Mouse (Mus musculus) fibroblast of lung, adult 2 months (primary cell): ENCODE measurements around the gene Rtkn2.

Source experiments
- DNase-seq: peaks from one replicate; pipeline ENCODE4 v3.0.0-alpha.2; 2011; ENCODE audit warnings: low read depth

Rtkn2 gene

DNA sequence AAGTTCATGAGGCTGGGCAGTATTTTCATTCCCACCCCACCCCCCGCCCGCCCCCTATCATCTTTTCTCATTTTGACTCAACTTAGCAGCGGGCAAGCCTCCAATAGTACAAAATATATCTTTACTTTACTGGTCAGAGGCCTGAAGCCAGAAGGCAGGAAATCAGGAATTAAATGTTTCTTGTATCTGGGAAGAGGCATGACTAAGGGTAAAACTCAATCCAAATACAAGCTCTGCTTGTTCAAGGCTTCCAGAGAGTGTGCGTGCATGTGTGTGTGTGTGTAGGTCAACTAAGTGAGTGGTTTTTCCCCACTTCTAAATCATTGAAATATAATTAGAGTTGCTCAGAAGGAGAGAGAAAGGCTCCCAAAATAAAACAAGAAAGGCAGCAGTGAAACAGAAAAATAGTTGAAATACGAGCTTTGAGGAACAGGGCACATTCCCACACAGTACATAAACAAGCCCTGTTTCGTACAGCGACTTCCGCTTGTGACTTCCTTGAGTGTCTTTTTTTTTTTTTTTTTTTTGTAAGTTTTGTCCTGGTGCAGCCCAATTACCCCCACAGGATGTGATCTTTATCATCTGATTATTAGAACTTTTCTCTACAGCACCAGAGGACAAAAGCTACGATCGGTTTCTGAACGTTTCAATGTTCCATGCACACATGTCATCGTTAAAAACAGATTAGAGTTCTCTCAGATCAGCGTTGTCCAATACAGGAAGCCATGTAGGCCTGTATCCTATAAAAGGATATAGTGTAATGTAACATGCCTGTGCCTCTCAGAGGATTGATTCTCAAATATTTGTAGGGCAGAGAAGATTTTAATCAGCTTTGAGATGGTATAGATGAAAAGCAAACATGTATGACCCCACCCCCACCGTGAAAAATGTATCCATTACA, 125.8 kb downstream of the Rtkn2 start:
- DNase-seq, result peak; percentile 79

DNA sequence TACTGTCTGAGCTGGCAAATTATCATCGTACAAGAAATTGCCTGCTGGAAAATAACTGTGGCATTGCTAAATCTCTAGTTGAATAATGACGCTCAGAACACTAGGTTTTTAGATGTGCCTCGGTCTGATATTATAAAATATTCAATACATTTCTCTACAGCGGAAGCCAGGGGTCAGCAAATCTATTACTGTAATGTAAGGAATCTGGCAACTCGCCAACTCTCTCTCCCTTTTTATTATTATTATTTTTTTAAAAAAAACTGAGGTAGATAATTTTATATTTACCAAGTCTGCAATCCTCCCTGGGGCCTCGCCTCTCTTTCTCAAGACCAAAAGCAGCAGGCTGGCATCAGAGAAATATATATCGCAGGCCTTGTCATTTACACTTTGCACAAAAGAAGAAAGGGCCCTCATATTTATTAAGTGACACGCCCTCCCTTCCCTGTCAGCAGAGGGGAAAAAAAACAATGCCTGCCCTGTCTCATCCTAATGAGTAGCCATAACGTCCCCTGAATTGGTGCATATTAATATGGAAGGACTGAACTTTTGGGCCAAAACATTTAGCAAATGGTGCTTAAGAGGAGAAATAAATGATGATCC, 127.1 kb downstream of the Rtkn2 start:
- no peak for DNase-seq

GRCm38 (mm10) chr10:68107716-68108115, 128.3 kb downstream of the Rtkn2 start:
- DNase-seq, result no peak
